Mouse (Mus musculus): ENCODE results near the gene Prdm11.

DNA sequence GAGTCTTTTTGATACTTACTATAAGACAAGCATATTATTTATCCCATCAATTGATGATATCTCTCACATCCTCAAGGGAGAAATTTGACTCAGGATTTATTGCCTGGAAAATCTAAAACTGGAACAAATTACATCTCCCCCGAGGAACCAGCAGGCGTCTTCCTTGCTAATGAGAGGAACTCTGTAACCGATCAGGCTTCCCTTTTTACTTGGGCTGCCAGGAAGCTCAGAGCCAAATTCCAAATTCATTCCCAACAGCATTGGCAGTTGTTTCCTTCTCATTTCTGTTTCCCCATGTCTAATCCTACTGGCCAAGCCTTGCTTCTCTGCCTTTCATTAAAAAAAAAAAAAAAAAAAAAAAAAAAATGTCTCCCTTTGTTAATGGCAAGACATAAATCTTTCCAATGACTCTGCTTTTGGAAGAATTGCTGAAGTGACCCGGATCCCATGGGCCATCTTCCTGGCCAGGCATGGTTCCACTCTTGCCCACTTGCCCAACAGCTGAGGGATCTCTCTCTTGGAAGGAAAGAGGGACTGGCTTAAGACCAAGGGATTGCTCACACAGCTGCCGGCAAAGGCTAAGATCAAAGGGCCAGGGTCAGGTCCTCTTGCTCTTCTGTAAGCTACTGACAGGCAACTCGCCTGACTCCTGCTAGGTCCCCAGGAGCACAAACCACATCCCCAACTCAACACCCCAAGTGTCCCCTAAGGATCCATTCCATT, 2.8 kb upstream of the Prdm11 start:
- TF ChIP-seq POLR2A (IDR thresholded peaks at IDR 0.05; ENCODE audit: control insufficient read depth, low read depth, low read length): no peak
- TF ChIP-seq CTCF (IDR thresholded peaks at IDR 0.05; ENCODE audit: control insufficient read depth, insufficient read depth, insufficient replicate concordance, low read depth, low read length): no peak

All from testis, adult 2 months (tissue).